8 mouse cellular contexts compared by ENCODE assay signal in genomic region chr11:103362521-103363181, GRCm38 (mm10). TPM values are rescaled to one million over a fixed set of nuclear protein-coding genes. Genes with fewer than 3 reads are reported as not detected.
A peak's percentile ranks its signal among the peaks of the same experiment; 100 is the strongest.
DNase-seq lines count a peak whose midpoint lies in the region; ATAC-seq lines count a peak whose summit lies in the region.

No protein-coding gene starts in this region.

- peaks cover 58% of the 10 kb centered on the region for H3K4me1 ChIP-seq in heart, embryonic 10.5 days
- peaks cover 15 to 30% of the 10 kb centered on the region in 2 experiments for H3K4me1 ChIP-seq in heart, embryonic 14.5 days (ENCODE audit: control insufficient read depth in 2 of 2, insufficient read depth in 2 of 2, low read length in 2 of 2)
- peaks cover 42% of the 10 kb centered on the region for H3K4me1 ChIP-seq in liver, embryonic 13.5 days (replicated peaks)

- DNase-seq in heart, embryonic 10.5 days (ENCODE audit: low spot score), result no peak
- DNase-seq in heart, postnatal 36 days, result no peak
- peak; percentile 66 for DNase-seq in R1 (ENCODE audit: low read depth, low spot score)
- no peak for DNase-seq in liver, embryonic 13.5 days
- DNase-seq in retina, postnatal 1 day, result peak; percentile 41
- DNase-seq in gastrocnemius, postnatal 10 days, result no peak
- DNase-seq in spleen, adult 18-20 months, result no peak

- no peak for ATAC-seq in heart, embryonic 14.5 days (ENCODE audit: insufficient number of reproducible peaks, insufficient read depth, low FRiP score, low read depth)
- 0 out of 2 replicates have a peak, but pooled peaks have one; percentile 4 for ATAC-seq in liver, embryonic 13.5 days (ENCODE audit: low read depth)

- H3K9ac ChIP-seq in heart, embryonic 14.5 days (ENCODE audit: low read length), result peak overlapping the region; percentile 69
- H3K9ac ChIP-seq in liver, embryonic 13.5 days, result peak overlapping the region; percentile 51

- peak overlapping the region; percentile 68 for H3K4me3 ChIP-seq in heart, embryonic 10.5 days
- peak overlapping the region; percentile 57 for H3K4me3 ChIP-seq in heart, embryonic 14.5 days (ENCODE audit: control insufficient read depth in 1 of 2, insufficient read depth in 1 of 2, low read depth in 1 of 2, low read length in 2 of 2)
- peak overlapping the region; percentile 54 for H3K4me3 ChIP-seq in liver, embryonic 13.5 days (replicated peaks)

- peak overlapping the region; percentile 85 for H3K27ac ChIP-seq in heart, embryonic 10.5 days
- H3K27ac ChIP-seq in heart, embryonic 14.5 days (replicated peaks in 1 of 2; ENCODE audit: control insufficient read depth in 1 of 2, insufficient read depth in 1 of 2, low read depth in 2 of 2, low read length in 2 of 2), result peak overlapping the region; percentile 36 to 78
- H3K27ac ChIP-seq in liver, embryonic 13.5 days, result peak overlapping the region; percentile 47

- peak overlapping the region; percentile 91 for H3K4me2 ChIP-seq in heart, embryonic 14.5 days (ENCODE audit: low read length)
- H3K4me2 ChIP-seq in liver, embryonic 13.5 days, result peak overlapping the region; percentile 75

- intact Hi-C loops in heart, postnatal 36 days (cut with DNase I), result loop anchor here (2.0 kb wide), 1 partner anchor 20 kb away; no protein-coding TSS in a partner anchor

- H3K9me3 ChIP-seq in heart, embryonic 10.5 days, result no peaks in the 10 kb centered on the region
- H3K9me3 ChIP-seq in heart, embryonic 14.5 days (ENCODE audit: control insufficient read depth, low read length), result no peaks in the 10 kb centered on the region
- H3K9me3 ChIP-seq in liver, embryonic 13.5 days (replicated peaks), result no peaks in the 10 kb centered on the region

- H3K27me3 ChIP-seq in heart, embryonic 10.5 days (ENCODE audit: insufficient read depth, poor library complexity, severe bottlenecking), result peaks cover 85% of the 10 kb centered on the region
- peaks cover 42% of the 10 kb centered on the region for H3K27me3 ChIP-seq in heart, embryonic 14.5 days (ENCODE audit: control insufficient read depth, insufficient read depth, low read length)
- H3K27me3 ChIP-seq in liver, embryonic 13.5 days, result peaks cover 74% of the 10 kb centered on the region

- under 1% methylated on average over 33 of the region's 33 CpGs for WGBS in heart, embryonic 10.5 days
- WGBS in heart, embryonic 14.5 days, result under 1% methylated on average over 33 of the region's 33 CpGs
- WGBS in liver, embryonic 13.5 days (ENCODE audit: insufficient replicate concordance), result under 1% methylated on average over 33 of the region's 33 CpGs

- peaks cover 19% of the 10 kb centered on the region for H3K36me3 ChIP-seq in heart, embryonic 10.5 days
- H3K36me3 ChIP-seq in heart, embryonic 14.5 days (ENCODE audit: control insufficient read depth, insufficient read depth, low read length), result peaks cover 16% of the 10 kb centered on the region
- H3K36me3 ChIP-seq in liver, embryonic 13.5 days, result peaks cover 15% of the 10 kb centered on the region

RNA-seq across cellular contexts. Expression of gene Arhgap27, which starts 0.8 kb away (rescaled TPM):
- 5.7 and 6.0 TPM in 2 replicates for polyA plus RNA-seq in heart, embryonic 10.5 days (2016; fragmentation: Nextera tagmentation; extraction: Ambion mirVana)
- 10 to 100 TPM; 16.3 to 17.6 TPM for total RNA-seq in heart, postnatal 36 days (2021)
- polyA plus RNA-seq in heart, embryonic 14.5 days (2014; fragmentation: Nextera tagmentation; extraction: Ambion mirVana), result 5.6 and 6.5 TPM in 2 replicates
- polyA plus RNA-seq in liver, embryonic 13.5 days (2015; fragmentation: Nextera tagmentation; extraction: Ambion mirVana), result 1.6 and 1.8 TPM in 2 replicates
- total RNA-seq in gastrocnemius, postnatal 10 days (2021), result 10 to 100 TPM in 1 of 2 experiments, 1 to 10 TPM in 1; 9.7 to 12.6 TPM

RNA-seq across cellular contexts. Expression of gene Plekhm1, which starts 49.8 kb away (rescaled TPM):
- 6.7 and 6.9 TPM in 2 replicates for polyA plus RNA-seq in heart, embryonic 10.5 days (2016; fragmentation: Nextera tagmentation; extraction: Ambion mirVana)
- total RNA-seq in heart, postnatal 36 days (2021), result 10 to 100 TPM; 11.9 to 12.9 TPM
- polyA plus RNA-seq in heart, embryonic 14.5 days (2014; fragmentation: Nextera tagmentation; extraction: Ambion mirVana), result 6.3 and 6.5 TPM in 2 replicates
- 2.8 and 3.8 TPM in 2 replicates for polyA plus RNA-seq in liver, embryonic 13.5 days (2015; fragmentation: Nextera tagmentation; extraction: Ambion mirVana)
- total RNA-seq in gastrocnemius, postnatal 10 days (2021), result 10 to 100 TPM in 1 of 2 experiments, 1 to 10 TPM in 1; 8.2 to 10.3 TPM

Comparison
In these comparisons a context has a peak if more than half of its experiments do, and no peak if none do; other contexts are left out.
1. DNase-seq: peak in R1 (single experiment) and retina, postnatal 1 day (single experiment); none in heart, embryonic 10.5 days (single experiment), heart, postnatal 36 days (0 of 2), liver, embryonic 13.5 days (single experiment), gastrocnemius, postnatal 10 days (single experiment) and spleen, adult 18-20 months (0 of 2).
2. Peak in every context shown above with its lines, with median percentiles within 50 percentile points of each other: H3K27ac ChIP-seq and H3K4me3 ChIP-seq.